Mouse (Mus musculus): ENCODE data around the gene Efhc1. TPM values are rescaled to one million over a fixed set of nuclear protein-coding genes. Genes with fewer than 3 reads are reported as not detected.

Efhc1 gene
- polyA plus RNA-seq, 1 experiment from 2014 or later = 10.6 TPM

GRCm38 (mm10) chr1:20969642-20970041 is 18.2 kb downstream of the Efhc1 start:
- Histone ChIP-seq H3K4me2 (ENCODE audit: low read depth, low read length) (no peak overlapping the region), H3K27ac (replicated peaks; ENCODE audit: low read depth, low read length) (no peak overlapping the region), H3K36me3 (ENCODE audit: control insufficient read depth, insufficient read depth, low read length) (no peaks in the 10 kb centered on the region), H3K9me3 (ENCODE audit: control insufficient read depth, low read length) (no peaks in the 10 kb centered on the region), H3K4me3 (ENCODE audit: low read depth, low read length) (no peak overlapping the region), H3K4me1 (ENCODE audit: control insufficient read depth, insufficient read depth, low read length) (no peaks in the 10 kb centered on the region), H3K9ac (ENCODE audit: low read depth, low read length) (no peak overlapping the region), H3K27me3 (replicated peaks; ENCODE audit: control insufficient read depth, insufficient read depth, low read length) (no peaks in the 10 kb centered on the region)
- ATAC-seq (ENCODE audit: low read depth) (no peak), DNase-seq (ENCODE audit: low spot score) (no peak)
- 80% methylated on average over 2 of the region's 2 CpGs for WGBS

GRCm38 (mm10) chr1:20973389-20973788 is 22.0 kb downstream of the Efhc1 start:
- no peaks in the 10 kb centered on the region for H3K9me3 ChIP-seq (ENCODE audit: control insufficient read depth, low read length)
- no peak overlapping the region for H3K9ac ChIP-seq (ENCODE audit: low read depth, low read length)
- H3K27ac ChIP-seq (replicated peaks; ENCODE audit: low read depth, low read length) = no peak overlapping the region
- no peaks in the 10 kb centered on the region for H3K36me3 ChIP-seq (ENCODE audit: control insufficient read depth, insufficient read depth, low read length)
- no peak overlapping the region for H3K4me2 ChIP-seq (ENCODE audit: low read depth, low read length)
- no peaks in the 10 kb centered on the region for H3K27me3 ChIP-seq (replicated peaks; ENCODE audit: control insufficient read depth, insufficient read depth, low read length)
- 90% methylated on average over 6 of the region's 6 CpGs for WGBS
- DNase-seq (ENCODE audit: low spot score) (no peak), ATAC-seq (ENCODE audit: low read depth) (no peak)
- no peak overlapping the region for H3K4me3 ChIP-seq (ENCODE audit: low read depth, low read length)
- H3K4me1 ChIP-seq (ENCODE audit: control insufficient read depth, insufficient read depth, low read length) = no peaks in the 10 kb centered on the region

DNA sequence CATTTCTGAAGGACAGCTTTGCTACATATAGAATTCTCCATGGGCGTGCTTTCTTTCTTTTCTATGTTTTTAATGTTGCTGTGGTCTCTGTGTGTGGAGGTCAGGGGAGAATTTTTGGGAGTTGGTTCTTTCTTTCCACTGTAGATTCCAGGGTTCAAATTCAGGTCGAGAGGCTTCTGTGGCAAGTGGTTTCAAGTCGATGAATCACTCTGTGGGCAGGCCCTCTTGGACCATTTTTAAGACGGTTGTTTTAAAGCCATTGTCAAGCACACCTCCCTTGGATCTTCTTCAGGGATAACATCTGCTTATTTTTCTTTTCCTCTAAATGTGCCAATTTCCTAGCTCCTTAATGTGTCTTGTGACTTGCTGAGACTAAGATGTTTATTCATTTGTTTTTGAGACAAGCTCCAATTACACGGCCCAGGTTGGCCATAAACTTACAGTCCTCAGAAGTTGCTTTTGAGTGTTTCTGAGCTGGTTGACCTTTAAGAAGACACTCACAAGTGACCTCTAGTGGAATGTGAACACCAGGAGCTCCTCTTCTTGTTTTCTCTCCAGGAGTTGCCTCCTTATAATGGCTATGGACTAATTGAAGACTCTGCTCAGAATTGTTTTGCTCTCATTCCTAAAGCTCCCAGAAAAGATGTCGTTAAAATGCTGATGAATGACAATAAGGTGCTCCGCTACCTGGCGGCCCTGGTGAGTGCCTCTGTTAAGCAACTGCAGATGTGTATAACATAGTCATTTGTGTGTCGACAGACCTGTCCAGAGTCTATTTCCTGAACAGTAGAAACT is 23.1 kb downstream of the Efhc1 start:
- WGBS = 70% methylated on average over 9 of the region's 9 CpGs
- ATAC-seq (ENCODE audit: low read depth) = no peak

DNA sequence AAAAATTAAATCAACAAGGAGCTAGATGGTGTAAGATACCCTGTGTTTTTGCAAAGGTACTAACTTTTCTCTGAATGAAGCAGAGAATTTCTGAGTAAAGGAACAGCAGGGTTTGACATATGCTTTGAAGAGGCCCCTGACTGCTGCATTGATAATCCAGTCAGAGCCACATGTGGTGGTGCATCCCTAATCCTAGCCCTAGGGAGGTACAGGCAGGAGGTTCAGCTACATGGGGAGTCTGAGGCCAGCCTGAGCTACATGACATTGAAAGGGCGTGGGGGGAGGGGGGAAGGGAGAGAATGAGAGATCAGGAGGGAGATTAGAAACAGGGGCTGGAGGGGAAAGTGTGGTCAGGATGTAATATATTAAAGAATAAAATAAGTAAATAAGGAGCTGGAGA is 29.1 kb downstream of the Efhc1 start:
- no peak overlapping the region for H3K4me2 ChIP-seq (ENCODE audit: low read depth, low read length)
- no peaks in the 10 kb centered on the region for H3K36me3 ChIP-seq (ENCODE audit: control insufficient read depth, insufficient read depth, low read length)
- H3K4me1 ChIP-seq (ENCODE audit: control insufficient read depth, insufficient read depth, low read length) = no peaks in the 10 kb centered on the region
- H3K9me3 ChIP-seq (ENCODE audit: control insufficient read depth, low read length) = no peaks in the 10 kb centered on the region
- H3K4me3 ChIP-seq (ENCODE audit: low read depth, low read length) = no peak overlapping the region
- H3K27ac ChIP-seq (replicated peaks; ENCODE audit: low read depth, low read length) = no peak overlapping the region
- H3K9ac ChIP-seq (ENCODE audit: low read depth, low read length) = no peak overlapping the region
- H3K27me3 ChIP-seq (replicated peaks; ENCODE audit: control insufficient read depth, insufficient read depth, low read length) = no peaks in the 10 kb centered on the region
- no peak for DNase-seq (ENCODE audit: low spot score)
- ATAC-seq (ENCODE audit: low read depth) = no peak
- 52% methylated on average over 1 of the region's 1 CpGs for whole genome bisulfite sequencing

More for the DNA sequence above, 23.1 kb downstream of the Efhc1 start:
- Histone ChIP-seq H3K27me3 (replicated peaks; ENCODE audit: control insufficient read depth, insufficient read depth, low read length) (no peaks in the 10 kb centered on the region), H3K4me2 (ENCODE audit: low read depth, low read length) (no peak overlapping the region), H3K9ac (ENCODE audit: low read depth, low read length) (no peak overlapping the region), H3K36me3 (ENCODE audit: control insufficient read depth, insufficient read depth, low read length) (no peaks in the 10 kb centered on the region), H3K9me3 (ENCODE audit: control insufficient read depth, low read length) (no peaks in the 10 kb centered on the region), H3K4me3 (ENCODE audit: low read depth, low read length) (no peak overlapping the region), H3K4me1 (ENCODE audit: control insufficient read depth, insufficient read depth, low read length) (no peaks in the 10 kb centered on the region), H3K27ac (replicated peaks; ENCODE audit: low read depth, low read length) (no peak overlapping the region)
- DNase-seq (ENCODE audit: low spot score) = no peak

GRCm38 (mm10) chr1:20981764-20982163 is 30.3 kb downstream of the Efhc1 start:
- DNase-seq (ENCODE audit: low spot score) (no peak), ATAC-seq (ENCODE audit: low read depth) (no peak)
- 90% methylated on average over 6 of the region's 6 CpGs for WGBS
- Histone ChIP-seq H3K4me2 (ENCODE audit: low read depth, low read length) (no peak overlapping the region), H3K4me1 (ENCODE audit: control insufficient read depth, insufficient read depth, low read length) (no peaks in the 10 kb centered on the region), H3K4me3 (ENCODE audit: low read depth, low read length) (no peak overlapping the region), H3K27ac (replicated peaks; ENCODE audit: low read depth, low read length) (no peak overlapping the region), H3K36me3 (ENCODE audit: control insufficient read depth, insufficient read depth, low read length) (no peaks in the 10 kb centered on the region), H3K27me3 (replicated peaks; ENCODE audit: control insufficient read depth, insufficient read depth, low read length) (no peaks in the 10 kb centered on the region), H3K9me3 (ENCODE audit: control insufficient read depth, low read length) (no peaks in the 10 kb centered on the region), H3K9ac (ENCODE audit: low read depth, low read length) (no peak overlapping the region)

DNA sequence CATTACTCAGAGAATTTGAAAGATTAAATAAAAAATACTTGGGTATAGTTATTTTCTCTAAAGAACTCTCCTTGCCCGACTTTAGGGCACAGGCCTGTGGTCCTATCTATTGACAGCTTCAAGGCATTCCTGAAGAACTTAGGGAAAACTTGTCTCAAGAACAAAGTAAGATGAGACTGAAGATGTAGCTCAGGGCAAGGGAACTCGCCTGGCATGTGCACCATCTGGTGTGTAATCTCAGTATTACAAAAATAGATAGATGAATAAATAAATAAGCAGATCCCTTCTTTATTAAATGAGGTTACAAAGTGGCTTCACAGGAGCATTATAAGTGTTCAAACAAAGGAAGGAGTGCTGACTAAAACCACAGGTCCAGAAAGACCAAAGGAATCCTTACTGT is 32.7 kb downstream of the Efhc1 start:
- no peak for ATAC-seq (ENCODE audit: low read depth)
- Histone ChIP-seq H3K9me3 (ENCODE audit: control insufficient read depth, low read length) (no peaks in the 10 kb centered on the region), H3K4me2 (ENCODE audit: low read depth, low read length) (no peak overlapping the region), H3K27me3 (replicated peaks; ENCODE audit: control insufficient read depth, insufficient read depth, low read length) (no peaks in the 10 kb centered on the region), H3K4me1 (ENCODE audit: control insufficient read depth, insufficient read depth, low read length) (no peaks in the 10 kb centered on the region), H3K27ac (replicated peaks; ENCODE audit: low read depth, low read length) (no peak overlapping the region), H3K9ac (ENCODE audit: low read depth, low read length) (no peak overlapping the region), H3K36me3 (ENCODE audit: control insufficient read depth, insufficient read depth, low read length) (no peaks in the 10 kb centered on the region), H3K4me3 (ENCODE audit: low read depth, low read length) (no peak overlapping the region)
- DNase-seq (ENCODE audit: low spot score) = no peak
- 71% methylated on average over 2 of the region's 2 CpGs for WGBS

GRCm38 (mm10) chr1:20984582-20984981 is 33.2 kb downstream of the Efhc1 start:
- H3K27me3 ChIP-seq (replicated peaks; ENCODE audit: control insufficient read depth, insufficient read depth, low read length) = no peaks in the 10 kb centered on the region
- H3K4me3 ChIP-seq (ENCODE audit: low read depth, low read length) = no peak overlapping the region
- 79% methylated on average over 4 of the region's 4 CpGs for WGBS
- no peak overlapping the region for H3K4me2 ChIP-seq (ENCODE audit: low read depth, low read length)
- H3K9me3 ChIP-seq (ENCODE audit: control insufficient read depth, low read length) = no peaks in the 10 kb centered on the region
- no peak for ATAC-seq (ENCODE audit: low read depth)
- H3K36me3 ChIP-seq (ENCODE audit: control insufficient read depth, insufficient read depth, low read length) = no peaks in the 10 kb centered on the region
- no peak overlapping the region for H3K27ac ChIP-seq (replicated peaks; ENCODE audit: low read depth, low read length)
- DNase-seq (ENCODE audit: low spot score) = no peak
- H3K4me1 ChIP-seq (ENCODE audit: control insufficient read depth, insufficient read depth, low read length) = no peaks in the 10 kb centered on the region
- no peak overlapping the region for H3K9ac ChIP-seq (ENCODE audit: low read depth, low read length)

GRCm38 (mm10) chr1:20986378-20987056 is 35.1 kb downstream of the Efhc1 start:
- H3K9me3 ChIP-seq (ENCODE audit: control insufficient read depth, low read length) = no peaks in the 10 kb centered on the region
- no peaks in the 10 kb centered on the region for H3K4me1 ChIP-seq (ENCODE audit: control insufficient read depth, insufficient read depth, low read length)
- 70% methylated on average over 10 of the region's 10 CpGs for WGBS
- no peaks in the 10 kb centered on the region for H3K27me3 ChIP-seq (replicated peaks; ENCODE audit: control insufficient read depth, insufficient read depth, low read length)
- no peak for DNase-seq (ENCODE audit: low spot score)
- H3K4me2 ChIP-seq (ENCODE audit: low read depth, low read length) = no peak overlapping the region
- no peak overlapping the region for H3K9ac ChIP-seq (ENCODE audit: low read depth, low read length)
- no peak overlapping the region for H3K4me3 ChIP-seq (ENCODE audit: low read depth, low read length)
- no peak overlapping the region for H3K27ac ChIP-seq (replicated peaks; ENCODE audit: low read depth, low read length)
- no peak for ATAC-seq (ENCODE audit: low read depth)
- no peaks in the 10 kb centered on the region for H3K36me3 ChIP-seq (ENCODE audit: control insufficient read depth, insufficient read depth, low read length)

Measured in embryonic facial prominence, embryonic 14.5 days (tissue).